Mouse (Mus musculus) bone marrow macrophage, adult 2 months (primary cell): ENCODE data around the gene Actl10. TPM values are rescaled to one million over a fixed set of nuclear protein-coding genes. Genes with fewer than 3 reads are reported as not detected.

Experiments used
- H3K27ac ChIP-seq: 2 replicates; pipeline ENCODE4 v1.5.1; 2012; ENCODE audit warnings: low read depth, low read length; ENCODE audit not compliant: insufficient read depth
- H3K4me1 ChIP-seq: 2 replicates; pipeline ENCODE4 v1.6.1; 2012; ENCODE audit warnings: low read length; ENCODE audit not compliant: control insufficient read depth, insufficient read depth
- H3K4me3 ChIP-seq: 2 replicates; pipeline ENCODE4 v1.5.1; 2012; ENCODE audit warnings: mild to moderate bottlenecking, low read length, moderate library complexity; ENCODE audit not compliant: insufficient read depth
- CTCF ChIP-seq: IDR thresholded peaks from 2 replicates; pipeline ENCODE4 v1.5.1; 2012; ENCODE audit warnings: low read depth, mild to moderate bottlenecking, low read length, moderate library complexity
- POLR2A ChIP-seq: IDR thresholded peaks from 2 replicates; pipeline ENCODE4 v1.6.1; 2012; ENCODE audit warnings: mild to moderate bottlenecking, low read depth, low read length, borderline replicate concordance
- polyA plus RNA-seq: library from polyadenylated mRNA; stranded (reverse); fragments of >200 nt; gene quantifications from 2 replicates; pipeline ENCODE4 v1.2.4, GENCODE M21; 2012; ENCODE audit not compliant: missing spikeins, insufficient read depth, insufficient read length

Actl10 gene
- polyA plus RNA-seq, 1 experiment = not detected

DNA sequence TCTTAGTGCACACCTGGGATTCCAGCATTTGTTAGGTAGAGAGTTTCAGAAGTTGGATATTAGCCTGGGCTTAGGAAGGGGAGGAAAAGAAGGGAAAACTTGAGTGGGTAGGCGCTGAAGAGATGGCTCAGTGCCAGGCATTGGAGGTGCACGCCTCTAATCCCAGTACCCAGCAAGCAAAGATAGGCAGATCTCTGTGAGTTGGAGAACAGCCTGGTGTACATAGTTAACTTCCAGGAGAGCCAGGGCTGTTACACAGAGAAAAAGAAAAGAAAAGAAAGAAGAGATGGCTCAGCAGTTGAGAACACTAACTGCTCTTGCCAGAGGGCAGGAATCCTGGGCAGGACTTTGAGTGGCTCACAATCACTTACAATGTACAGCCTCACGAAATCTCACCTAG lies 25.0 kb upstream of the Actl10 start:
- Histone ChIP-seq H3K4me1 (no peaks in the 10 kb centered on the region), H3K4me3 (no peak overlapping the region), H3K27ac (no peak overlapping the region)
- TF ChIP-seq POLR2A = no peak
- TF ChIP-seq CTCF = no peak

DNA sequence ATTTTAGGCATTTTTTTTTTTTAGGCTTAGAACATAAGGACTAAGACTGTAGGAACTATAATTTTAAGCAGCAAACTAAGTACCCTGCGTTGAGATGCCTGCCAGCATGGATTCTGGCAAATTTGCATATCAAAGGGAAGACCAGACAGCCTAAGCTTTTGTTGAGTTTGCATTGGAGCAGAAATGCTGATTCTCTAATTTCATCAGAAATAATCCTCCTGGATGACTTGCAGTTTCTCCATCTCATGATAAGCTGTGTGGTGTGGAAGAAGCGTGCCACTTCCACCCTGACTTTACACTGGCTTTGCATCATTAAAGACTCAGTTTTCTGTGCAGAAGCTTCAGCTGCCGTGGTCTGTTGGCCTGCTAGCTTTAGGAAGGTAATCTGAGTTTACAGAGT lies 18.7 kb upstream of the Actl10 start:
- Histone ChIP-seq H3K4me1 (peaks cover 9% of the 10 kb centered on the region), H3K27ac (no peak overlapping the region)
- TF ChIP-seq POLR2A = no peak
- TF ChIP-seq CTCF = no peak

DNA sequence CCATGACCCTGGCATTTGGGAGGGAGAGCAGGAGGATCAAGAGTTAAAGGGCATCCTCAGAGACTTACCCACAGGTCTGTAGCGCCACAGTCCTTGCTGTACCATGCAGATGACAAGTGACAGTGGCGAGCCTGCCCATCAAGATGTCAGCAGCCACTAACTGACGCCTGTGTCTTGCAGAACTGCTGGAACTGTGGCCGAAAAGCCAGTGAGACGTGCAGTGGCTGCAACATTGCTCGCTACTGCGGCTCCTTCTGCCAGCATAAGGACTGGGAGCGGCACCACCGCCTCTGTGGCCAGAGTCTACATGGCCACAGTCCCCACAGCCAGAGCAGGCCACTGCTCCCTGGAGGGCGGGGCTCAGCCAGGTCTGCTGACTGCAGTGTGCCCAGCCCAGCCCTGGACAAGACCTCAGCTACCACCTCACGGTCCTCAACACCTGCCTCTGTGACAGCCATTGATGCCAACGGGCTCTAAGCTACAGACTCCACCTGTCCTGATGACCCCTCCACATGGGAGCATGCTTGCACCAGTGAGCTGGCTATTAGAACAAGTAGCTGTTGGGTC lies 16.8 kb upstream of the Actl10 start:
- no peak overlapping the region for H3K4me3 ChIP-seq
- TF ChIP-seq POLR2A (no peak), CTCF (no peak)

More for the DNA sequence above, 18.7 kb upstream of the Actl10 start:
- H3K4me3 ChIP-seq = no peak overlapping the region

DNA sequence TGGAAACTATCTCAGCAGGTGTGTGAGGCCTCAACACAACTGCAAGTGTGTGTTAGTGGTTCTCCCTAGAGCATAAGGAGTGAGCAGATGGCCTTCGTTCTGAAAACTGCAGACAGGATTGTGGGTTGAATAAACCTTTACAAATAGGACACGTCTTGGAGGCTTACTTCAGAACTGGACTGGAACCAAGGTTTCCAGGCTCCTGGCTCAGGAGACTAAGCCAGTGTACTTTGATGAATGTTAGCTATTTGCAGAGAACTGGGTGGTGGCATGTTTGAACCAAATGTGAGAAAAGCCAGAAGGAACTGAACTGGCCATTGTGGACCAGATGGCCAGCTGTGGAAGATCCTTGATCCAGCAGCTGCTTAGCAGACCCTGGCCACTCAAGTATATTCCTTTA lies 13.3 kb upstream of the Actl10 start:
- no peak overlapping the region for H3K27ac ChIP-seq
- no peak overlapping the region for H3K4me3 ChIP-seq
- peaks cover 9% of the 10 kb centered on the region for H3K4me1 ChIP-seq
- TF ChIP-seq CTCF = no peak
- TF ChIP-seq POLR2A = no peak

More for the DNA sequence above, 16.8 kb upstream of the Actl10 start:
- H3K27ac ChIP-seq = no peak overlapping the region
- H3K4me1 ChIP-seq = peaks cover 9% of the 10 kb centered on the region

DNA sequence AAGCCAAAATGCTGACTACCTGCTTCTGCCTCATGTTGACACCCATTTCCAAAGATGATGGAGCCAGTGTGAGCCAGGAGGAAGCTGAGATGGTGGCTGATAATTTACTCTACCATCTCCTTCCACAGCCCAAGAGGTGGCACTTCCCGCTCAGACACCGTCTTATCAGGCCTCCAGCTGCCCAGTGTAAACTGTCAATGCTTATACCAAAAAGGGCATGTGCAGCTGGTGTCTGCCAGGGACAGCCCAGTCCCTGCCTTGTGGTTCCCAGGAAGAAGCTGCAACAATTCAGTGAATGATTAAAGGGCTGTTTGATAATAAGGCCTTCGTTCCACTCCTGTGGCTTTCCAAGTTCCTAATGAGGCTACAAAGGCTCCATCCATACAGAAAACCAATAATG lies 12.9 kb upstream of the Actl10 start:
- TF ChIP-seq POLR2A = no peak
- no peak for TF ChIP-seq CTCF
- H3K4me3 ChIP-seq = no peak overlapping the region
- peaks cover 9% of the 10 kb centered on the region for H3K4me1 ChIP-seq
- H3K27ac ChIP-seq = no peak overlapping the region

DNA sequence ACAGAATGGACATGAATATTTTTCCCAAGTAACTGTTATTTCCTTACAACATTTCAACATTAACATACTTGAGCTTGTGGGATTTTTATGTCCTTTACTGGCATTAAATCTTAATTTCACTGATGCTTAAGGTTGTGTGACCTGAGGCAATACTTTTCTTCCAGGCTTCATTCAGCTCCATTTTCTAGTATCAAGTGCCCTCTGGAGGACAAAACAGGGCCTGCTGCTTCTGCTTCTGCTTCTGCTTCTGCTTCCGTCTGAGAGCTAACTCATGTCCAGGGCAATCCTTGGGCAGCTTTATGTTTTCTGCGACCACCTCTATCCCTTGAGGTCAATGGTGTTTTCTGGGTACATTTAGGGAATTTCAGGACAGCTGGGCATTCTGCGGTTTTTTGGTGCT lies 11.9 kb upstream of the Actl10 start:
- Histone ChIP-seq H3K27ac (no peak overlapping the region), H3K4me3 (no peak overlapping the region), H3K4me1 (peaks cover 9% of the 10 kb centered on the region)
- TF ChIP-seq POLR2A (no peak), CTCF (peak; percentile 18; the same call in 1 of the 2 replicates)

DNA sequence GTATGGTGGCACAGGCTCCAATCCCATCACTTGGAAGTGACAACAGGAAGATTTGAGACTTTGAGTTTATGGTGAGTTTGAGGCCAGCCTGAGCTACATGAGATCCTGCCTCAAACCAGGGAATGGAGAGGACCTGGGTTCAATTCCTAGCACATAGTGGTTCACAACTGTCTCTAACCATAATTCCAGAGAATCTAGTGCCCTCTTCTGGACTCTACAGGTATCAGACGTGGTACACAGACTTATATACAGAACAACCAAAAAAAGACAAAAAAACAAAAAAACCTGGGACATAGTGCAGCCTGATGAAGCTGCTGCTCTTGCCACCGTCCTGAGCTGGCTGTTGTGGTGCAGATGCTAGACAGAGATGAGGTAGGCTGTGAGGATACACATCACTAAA lies 9.9 kb upstream of the Actl10 start:
- Histone ChIP-seq H3K4me3 (no peak overlapping the region), H3K27ac (no peak overlapping the region), H3K4me1 (peaks cover 6% of the 10 kb centered on the region)
- TF ChIP-seq POLR2A (no peak), CTCF (no peak)

DNA sequence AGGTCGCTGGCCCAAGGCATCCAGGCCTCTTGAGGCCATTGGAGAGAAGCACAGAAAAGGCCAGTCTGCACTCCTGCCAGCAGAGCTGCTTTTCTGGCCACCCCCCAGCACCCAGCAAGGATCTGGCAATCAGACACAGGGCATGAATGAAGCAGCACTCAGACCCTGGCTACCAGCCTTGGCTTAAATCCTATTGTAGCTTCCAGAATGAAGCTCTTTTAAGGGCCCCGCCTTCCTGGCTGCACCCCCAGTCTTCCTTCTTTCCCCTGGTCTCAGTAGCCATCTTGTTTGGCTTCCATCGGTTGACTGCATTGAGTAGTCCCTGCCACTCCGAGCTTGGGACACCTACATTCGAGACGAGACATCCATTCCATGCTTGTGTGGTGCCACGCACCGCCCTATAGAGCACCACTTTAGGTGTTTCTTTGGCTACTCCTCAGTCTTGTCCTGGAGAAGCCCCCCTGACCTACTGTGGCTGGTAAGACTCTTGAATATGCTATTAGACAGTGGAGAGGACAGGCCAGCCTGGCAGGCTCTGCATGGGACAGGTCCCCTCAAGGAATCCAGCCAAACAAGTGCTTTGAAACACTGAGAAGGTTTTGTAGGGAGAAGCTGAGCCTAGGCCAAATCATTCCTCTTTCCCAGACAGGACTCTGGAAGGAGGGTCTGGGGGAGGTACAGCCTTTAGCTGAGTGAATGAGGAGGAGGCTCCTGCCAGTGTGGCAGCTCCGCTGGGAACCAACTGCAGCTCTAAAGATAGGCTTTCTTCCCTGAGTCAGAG lies 7.8 kb upstream of the Actl10 start:
- H3K4me1 ChIP-seq = peaks cover 5% of the 10 kb centered on the region
- no peak for TF ChIP-seq POLR2A
- no peak for TF ChIP-seq CTCF

DNA sequence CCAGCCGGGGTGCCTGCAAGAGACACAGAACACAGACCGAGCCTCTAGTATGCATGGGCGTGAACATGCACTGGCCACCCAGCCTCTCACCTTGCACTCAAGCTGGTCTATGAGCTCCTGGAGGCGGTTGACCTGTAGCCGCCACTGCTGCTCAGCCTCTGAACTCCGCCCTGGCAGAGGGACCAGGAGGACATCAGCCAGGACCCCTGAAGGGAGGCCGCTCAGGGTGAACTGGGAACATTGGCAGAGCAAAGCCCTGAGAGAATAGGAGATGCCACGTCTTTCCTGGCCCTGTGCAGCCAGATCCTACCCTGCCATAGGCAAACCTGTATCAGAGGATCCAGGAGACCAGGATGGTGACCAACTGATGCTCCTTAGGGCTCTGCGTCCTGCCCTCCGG lies 4.9 kb upstream of the Actl10 start, which contains the start of gene 1700003F12Rik:
Gene 1700003F12Rik (plus strand): TSS at position 375 of the 400 bp plus-strand sequence.
- Histone ChIP-seq H3K4me1 (peaks cover 10% of the 10 kb centered on the region), H3K27ac (no peak within 1 kb of the TSS), H3K4me3 (no peak within 1 kb of the TSS)
- TF ChIP-seq CTCF (no peak), POLR2A (no peak)

More for the DNA sequence above, 7.8 kb upstream of the Actl10 start:
- H3K27ac ChIP-seq = no peak overlapping the region
- no peak overlapping the region for H3K4me3 ChIP-seq

DNA sequence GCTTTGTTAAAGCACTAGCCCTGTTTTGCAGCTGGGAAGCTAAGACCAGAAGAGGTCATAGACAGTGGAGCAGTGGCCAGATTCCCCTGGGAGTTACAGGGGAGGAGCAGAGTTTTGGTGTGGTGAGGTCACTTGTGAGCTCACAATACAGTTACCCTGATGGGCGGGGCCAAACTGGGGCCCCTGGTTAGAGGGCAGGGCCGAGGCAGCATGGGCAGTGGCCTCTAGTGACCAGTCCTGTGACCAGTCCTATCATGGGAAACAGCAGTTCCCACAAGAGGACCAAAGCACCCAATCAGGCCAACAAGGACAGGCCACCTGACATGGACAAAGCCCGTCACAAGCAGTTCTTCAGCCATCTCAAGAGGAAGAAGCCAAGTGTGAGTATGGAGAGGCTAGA lies 2.9 kb upstream of the Actl10 start:
- H3K27ac ChIP-seq = peak overlapping the region; percentile 59
- peak overlapping the region; percentile 66 for H3K4me3 ChIP-seq
- H3K4me1 ChIP-seq = peaks cover 10% of the 10 kb centered on the region
- TF ChIP-seq CTCF (no peak), POLR2A (no peak)
